Mouse (Mus musculus) lung, embryonic 14.5 days (tissue): ENCODE measurements around the gene Ccdc169. TPM values are rescaled to one million over a fixed set of nuclear protein-coding genes. Genes with fewer than 3 reads are reported as not detected.

ENCODE experiments used
- ATAC-seq: fragments of 200-750 bp; cut with Nextera tagmentation; 2 replicates; pipeline ENCODE4 v1.8.0; 2017; ENCODE audit warnings: mild to moderate bottlenecking, moderate TSS enrichment, moderate library complexity; ENCODE audit not compliant: insufficient read depth
- DNase-seq: peaks from one replicate; pipeline ENCODE4 v3.0.0-alpha.2; 2015
- H3K27ac ChIP-seq: fragments of 300-500 bp; sonication (generic); 2 replicates; pipeline ENCODE4 v1.5.1; 2014; ENCODE audit warnings: low read depth, mild to moderate bottlenecking, moderate library complexity
- H3K27me3 ChIP-seq: fragments of 300-500 bp; sonication (generic); 2 replicates; pipeline ENCODE4 v1.6.1; 2014; ENCODE audit warnings: low read length, control low read depth; ENCODE audit not compliant: insufficient read depth
- H3K36me3 ChIP-seq: fragments of 300-500 bp; sonication (generic); 2 replicates; pipeline ENCODE4 v1.6.1; 2014; ENCODE audit warnings: control low read depth; ENCODE audit not compliant: insufficient read depth
- H3K4me1 ChIP-seq: fragments of 300-500 bp; sonication (generic); 2 replicates; pipeline ENCODE4 v1.6.1; 2014; ENCODE audit warnings: antibody characterized with exemption, control low read depth; ENCODE audit not compliant: insufficient read depth
- H3K4me2 ChIP-seq: fragments of 300-500 bp; sonication (generic); 2 replicates; pipeline ENCODE4 v1.6.1; 2014; ENCODE audit warnings: mild to moderate bottlenecking
- H3K4me3 ChIP-seq: fragments of 300-500 bp; sonication (generic); 2 replicates; pipeline ENCODE4 v1.5.1; 2014; ENCODE audit warnings: low read depth, low read length
- H3K9ac ChIP-seq: fragments of 300-500 bp; sonication (generic); 2 replicates; pipeline ENCODE4 v1.6.1; 2014
- H3K9me3 ChIP-seq: fragments of 300-500 bp; sonication (generic); 2 replicates; pipeline ENCODE4 v1.6.1; 2016; ENCODE audit warnings: low read depth, low read length, control low read depth
- CTCF ChIP-seq: IDR thresholded peaks from 2 replicates; pipeline ENCODE4 v1.5.1; 2016; ENCODE audit warnings: antibody characterized with exemption, low read depth
- WGBS: fragments of 180-500 bp; shearing (Covaris S2); extraction: QIAGEN DNeasy Blood & Tissue Kit; methylation state at CpG from one replicate; pipeline ENCODE4 v1.1.7; 2014; 5-methylcytosine and 5-hydroxymethylcytosine counted together
- polyA plus RNA-seq: library from polyadenylated mRNA; unstranded; fragments of >200 nt; fragmentation: Nextera tagmentation; extraction: Ambion mirVana; gene quantifications from 2 replicates; pipeline ENCODE4 v1.2.1, GENCODE M21; 2014

Gene Ccdc169
- 0.07 TPM in 1 of 2 replicates, not detected in the other for polyA plus RNA-seq

DNA sequence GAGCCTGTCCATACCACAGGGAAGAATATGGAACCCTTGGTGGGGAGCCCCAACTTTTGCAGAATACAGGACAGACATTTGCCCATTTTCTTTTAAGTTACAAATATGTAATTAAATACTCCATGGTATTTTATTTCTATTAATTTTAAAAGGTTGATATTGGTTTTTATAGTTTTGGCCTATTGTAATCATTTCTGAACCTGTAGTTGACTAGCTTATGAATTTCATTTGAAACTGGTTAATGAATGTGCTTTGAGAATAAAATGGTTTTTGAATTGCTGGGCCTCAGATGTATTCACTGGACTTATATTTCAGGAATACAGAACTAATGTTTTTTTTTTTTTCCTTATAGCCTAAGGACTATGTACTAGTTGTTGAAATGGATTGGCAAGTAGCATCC lies at the start of gene Ccdc169:
Ccdc169 (plus strand) TSS at position 301 of the 400 bp plus-strand sequence.
- H3K4me1 ChIP-seq = no peaks in the 10 kb centered on the region
- no peak within 1 kb of the TSS for H3K27ac ChIP-seq
- TF ChIP-seq CTCF = no peak
- H3K4me3 ChIP-seq = no peak within 1 kb of the TSS
- H3K9me3 ChIP-seq = no peaks in the 10 kb centered on the region
- no peak within 1 kb of the TSS for H3K4me2 ChIP-seq
- H3K27me3 ChIP-seq = no peaks in the 10 kb centered on the region
- H3K9ac ChIP-seq = no peak within 1 kb of the TSS
- H3K36me3 ChIP-seq = peaks cover 58% of the 10 kb centered on the region
- ATAC-seq (no peak), DNase-seq (no peak)

- ATAC-seq (no peak), DNase-seq (no peak)
- H3K4me1 ChIP-seq = no peaks in the 10 kb centered on the region
- no peaks in the 10 kb centered on the region for H3K36me3 ChIP-seq
- H3K4me3 ChIP-seq = no peak overlapping the region
- no peaks in the 10 kb centered on the region for H3K9me3 ChIP-seq
- H3K9ac ChIP-seq = no peak overlapping the region
- no peak overlapping the region for H3K4me2 ChIP-seq
- no peaks in the 10 kb centered on the region for H3K27me3 ChIP-seq
- TF ChIP-seq CTCF = peak; percentile 40
- H3K27ac ChIP-seq = no peak overlapping the region
- WGBS = 53% methylated on average over 4 of the region's 4 CpGs
These were observed 49.8 kb upstream of the Ccdc169 start for GRCm38 (mm10) chr3:55087360-55087759.

DNA sequence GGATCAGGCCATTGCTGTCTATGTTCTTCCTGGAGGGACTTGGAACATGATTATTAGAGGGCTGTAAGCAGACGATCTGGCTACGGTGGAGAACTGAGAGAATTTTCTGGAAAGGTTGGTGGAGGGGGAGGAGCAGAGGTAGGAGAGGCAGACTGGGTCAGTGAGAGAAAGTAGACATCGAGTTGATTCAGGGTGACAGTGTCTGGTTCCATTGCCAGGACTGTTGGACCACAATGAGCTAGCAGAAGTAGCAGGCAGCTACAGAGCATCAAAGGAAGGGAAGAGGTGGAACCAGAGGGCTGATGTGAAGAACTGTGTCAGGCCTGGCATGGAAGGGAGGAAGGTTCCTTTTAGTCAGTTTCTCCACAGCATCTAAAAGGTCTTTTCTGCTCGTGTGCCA lies 48.8 kb upstream of the Ccdc169 start:
- no peaks in the 10 kb centered on the region for H3K27me3 ChIP-seq
- no peak overlapping the region for H3K4me2 ChIP-seq
- WGBS = 52% methylated on average over 4 of the region's 4 CpGs
- DNase-seq = no peak
- H3K4me1 ChIP-seq = no peaks in the 10 kb centered on the region
- H3K36me3 ChIP-seq = no peaks in the 10 kb centered on the region
- no peak for ATAC-seq
- H3K4me3 ChIP-seq = no peak overlapping the region
- no peak for TF ChIP-seq CTCF
- H3K27ac ChIP-seq = no peak overlapping the region
- H3K9ac ChIP-seq = no peak overlapping the region
- H3K9me3 ChIP-seq = no peaks in the 10 kb centered on the region

GRCm38 (mm10) chr3:55088843-55089242 lies 48.3 kb upstream of the Ccdc169 start:
- Histone ChIP-seq H3K4me3 (no peak overlapping the region), H3K9me3 (no peaks in the 10 kb centered on the region), H3K27ac (no peak overlapping the region), H3K4me1 (no peaks in the 10 kb centered on the region), H3K4me2 (no peak overlapping the region), H3K9ac (no peak overlapping the region), H3K27me3 (no peaks in the 10 kb centered on the region), H3K36me3 (no peaks in the 10 kb centered on the region)
- TF ChIP-seq CTCF = no peak
- WGBS = 43% methylated on average over 3 of the region's 3 CpGs
- ATAC-seq (no peak), DNase-seq (no peak)

DNA sequence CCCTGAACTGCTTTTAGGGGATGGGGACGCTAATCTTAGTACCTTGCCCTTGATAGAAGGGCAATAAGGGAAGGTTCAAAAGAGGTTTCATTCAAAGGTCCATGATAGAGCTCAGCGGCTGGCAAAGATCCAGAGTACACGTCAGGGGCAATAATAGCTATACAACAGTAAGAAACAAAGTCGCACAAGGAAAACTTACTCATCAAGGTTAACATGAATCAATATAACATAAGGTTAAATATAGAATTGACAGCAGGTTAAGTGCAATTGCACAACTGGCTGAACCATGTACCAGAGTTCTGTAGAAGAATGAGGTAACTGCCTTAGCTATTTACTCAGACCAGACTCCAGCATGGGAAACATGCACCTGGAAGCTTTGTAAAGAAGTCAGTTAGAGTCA lies 47.8 kb upstream of the Ccdc169 start:
- H3K27me3 ChIP-seq = no peaks in the 10 kb centered on the region
- H3K4me1 ChIP-seq = no peaks in the 10 kb centered on the region
- no peak overlapping the region for H3K4me3 ChIP-seq
- no peak for DNase-seq
- TF ChIP-seq CTCF = no peak
- WGBS = 71% methylated on average over 4 of the region's 4 CpGs
- no peak overlapping the region for H3K4me2 ChIP-seq
- H3K36me3 ChIP-seq = no peaks in the 10 kb centered on the region
- no peaks in the 10 kb centered on the region for H3K9me3 ChIP-seq
- no peak for ATAC-seq
- H3K27ac ChIP-seq = no peak overlapping the region
- H3K9ac ChIP-seq = no peak overlapping the region

GRCm38 (mm10) chr3:55093161-55093560 lies 44.0 kb upstream of the Ccdc169 start:
- H3K36me3 ChIP-seq = no peaks in the 10 kb centered on the region
- no peak for DNase-seq
- H3K4me2 ChIP-seq = no peak overlapping the region
- H3K9ac ChIP-seq = no peak overlapping the region
- no peaks in the 10 kb centered on the region for H3K27me3 ChIP-seq
- H3K4me3 ChIP-seq = no peak overlapping the region
- WGBS = 66% methylated on average over 1 of the region's 1 CpGs
- H3K27ac ChIP-seq = no peak overlapping the region
- TF ChIP-seq CTCF = no peak
- H3K4me1 ChIP-seq = no peaks in the 10 kb centered on the region
- H3K9me3 ChIP-seq = no peaks in the 10 kb centered on the region
- ATAC-seq = no peak

- Histone ChIP-seq H3K27ac (peak overlapping the region; percentile 80), H3K4me2 (peak overlapping the region; percentile 3; the same call in 1 of the 2 replicates), H3K4me3 (no peak overlapping the region), H3K36me3 (no peaks in the 10 kb centered on the region), H3K9me3 (no peaks in the 10 kb centered on the region), H3K4me1 (no peaks in the 10 kb centered on the region), H3K27me3 (no peaks in the 10 kb centered on the region), H3K9ac (no peak overlapping the region)
- no peak for TF ChIP-seq CTCF
- peak; percentile 83 for DNase-seq
- peak; percentile 82 for ATAC-seq
- WGBS = 29% methylated on average over 8 of the region's 8 CpGs
These were observed 41.0 kb upstream of the Ccdc169 start for GRCm38 (mm10) chr3:55095968-55096654.

- no peak for DNase-seq
- Histone ChIP-seq H3K9me3 (no peaks in the 10 kb centered on the region), H3K27me3 (no peaks in the 10 kb centered on the region), H3K36me3 (no peaks in the 10 kb centered on the region), H3K4me2 (peak overlapping the region; percentile 3; the same call in 1 of the 2 replicates), H3K4me1 (no peaks in the 10 kb centered on the region), H3K27ac (peak overlapping the region; percentile 80), H3K9ac (no peak overlapping the region), H3K4me3 (no peak overlapping the region)
- TF ChIP-seq CTCF = no peak
- 61% methylated on average over 2 of the region's 2 CpGs for WGBS
- no peak for ATAC-seq
These were observed 40.5 kb upstream of the Ccdc169 start for GRCm38 (mm10) chr3:55096655-55097005.
